Comparison of ENCODE assay signal across 20 mouse cellular contexts in the genomic region with DNA sequence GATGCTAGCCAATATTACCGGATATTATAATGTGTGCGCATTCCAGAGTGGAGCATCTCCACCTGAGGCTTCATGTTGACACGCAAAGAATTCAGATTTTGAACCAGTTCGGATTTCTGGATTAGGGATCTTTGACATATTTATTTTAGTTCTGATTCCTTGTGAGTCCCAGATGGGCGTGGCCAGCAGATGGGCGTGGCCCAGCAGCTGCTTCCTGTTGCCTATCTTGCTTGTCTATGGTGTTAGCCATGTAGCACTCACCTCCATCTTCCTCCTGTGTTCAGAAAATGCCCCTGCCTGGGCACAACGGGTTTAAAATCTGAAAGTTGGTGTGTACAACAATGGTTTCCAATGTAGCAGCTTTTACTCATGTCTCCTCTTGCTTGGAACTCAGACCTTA. TPM values are rescaled to one million over a fixed set of nuclear protein-coding genes. Genes with fewer than 3 reads are reported as not detected.
DNase-seq lines count a peak whose midpoint lies in the region; ATAC-seq and TF ChIP-seq lines count a peak whose summit lies in the region.
"Had no signal": no experiment of that assay in that cellular context is flagged by ENCODE, and none has a peak within 500 bp of the region (broad histone marks: within the 10 kb centered on the region; RNA-seq: fewer than 3 reads in every experiment).

No protein-coding gene starts in this region.

- TF ChIP-seq EP300 in liver, postnatal 0 days (IDR thresholded peaks at IDR 0.05; ENCODE audit: low read depth): no peak

- H3K36me3 ChIP-seq in liver, postnatal 0 days (replicated peaks; ENCODE audit: insufficient read depth, low read length): no peaks in the 10 kb centered on the region
- H3K36me3 ChIP-seq in liver, embryonic 11.5 days (ENCODE audit: control insufficient read depth, insufficient read depth, low read length): no peaks in the 10 kb centered on the region
- no peaks in the 10 kb centered on the region for H3K36me3 ChIP-seq in neural tube, embryonic 15.5 days
- H3K36me3 ChIP-seq: hindbrain, embryonic 13.5 days had no signal

- H3K27ac ChIP-seq in liver, postnatal 0 days (ENCODE audit: low read depth): no peak overlapping the region
- no peak overlapping the region for H3K27ac ChIP-seq in liver, embryonic 11.5 days (ENCODE audit: low read depth, low read length)
- peak overlapping the region; percentile 74; the same call in 1 of the 2 replicates for H3K27ac ChIP-seq in neural tube, embryonic 15.5 days (replicated peaks)
- H3K27ac ChIP-seq: liver, embryonic 14.5 days had no signal

- H3K9ac ChIP-seq in liver, postnatal 0 days (replicated peaks): no peak overlapping the region
- no peak overlapping the region for H3K9ac ChIP-seq in liver, embryonic 11.5 days (ENCODE audit: low read depth, low read length)
- no peak overlapping the region for H3K9ac ChIP-seq in neural tube, embryonic 15.5 days (replicated peaks)
- H3K9ac ChIP-seq: liver, embryonic 14.5 days had no signal

- no peaks in the 10 kb centered on the region for H3K9me3 ChIP-seq in liver, postnatal 0 days (ENCODE audit: low read length)
- H3K9me3 ChIP-seq in liver, embryonic 11.5 days (ENCODE audit: control insufficient read depth, low read length): no peaks in the 10 kb centered on the region
- no peaks in the 10 kb centered on the region for H3K9me3 ChIP-seq in neural tube, embryonic 15.5 days (replicated peaks)
- H3K9me3 ChIP-seq: hindbrain, embryonic 13.5 days had no signal

- H3K27me3 ChIP-seq in liver, postnatal 0 days (ENCODE audit: insufficient read depth, low read length): 0 out of 2 replicates have a peak, but pooled peaks cover 2% of the 10 kb centered on the region
- peaks cover 12% of the 10 kb centered on the region for H3K27me3 ChIP-seq in liver, embryonic 11.5 days (replicated peaks; ENCODE audit: control insufficient read depth, insufficient read depth, low read length)
- H3K27me3 ChIP-seq in neural tube, embryonic 15.5 days (replicated peaks): no peaks in the 10 kb centered on the region

- H3K4me1 ChIP-seq in liver, postnatal 0 days (ENCODE audit: insufficient read depth): no peaks in the 10 kb centered on the region
- H3K4me1 ChIP-seq in liver, embryonic 11.5 days (replicated peaks; ENCODE audit: control insufficient read depth, insufficient read depth, low read length): no peaks in the 10 kb centered on the region
- H3K4me1 ChIP-seq in neural tube, embryonic 15.5 days: peaks cover 28% of the 10 kb centered on the region

- DNase-seq in CD4-positive, CD25-positive, alpha-beta regulatory T cell, adult 2 months (ENCODE audit: low read depth, low spot score): peak; percentile 3
- peak; percentile 35 for DNase-seq in liver, postnatal 0 days
- DNase-seq in liver, embryonic 11.5 days (ENCODE audit: low spot score): no peak
- peak; percentile 11 for DNase-seq in c-Kit-positive CD71-positive TER-119-positive erythroid progenitor cells, embryonic 14.5 days (ENCODE audit: low spot score)
- no peak for DNase-seq in yolk sac, embryonic 10.5 days (ENCODE audit: low spot score)
- no peak for DNase-seq in natural killer cell, adult 2 months (ENCODE audit: low spot score in 2 of 2)
- DNase-seq: adrenal gland, postnatal 14 days; cerebellum, adult 9-10 months; embryo, embryonic 11 days; gastrocnemius, postnatal 36 days; kidney, adult 11 months; kidney, postnatal 36 days; left cerebral cortex, postnatal 4 days; thymus, adult 18-20 months had no signal

- H3K4me3 ChIP-seq in liver, postnatal 0 days (ENCODE audit: low read depth, low read length): no peak overlapping the region
- H3K4me3 ChIP-seq in liver, embryonic 11.5 days (ENCODE audit: low read depth, low read length): no peak overlapping the region
- no peak overlapping the region for H3K4me3 ChIP-seq in neural tube, embryonic 15.5 days (replicated peaks)
- H3K4me3 ChIP-seq: hindbrain, embryonic 13.5 days had no signal

- TF ChIP-seq CTCF in liver, postnatal 0 days (IDR thresholded peaks at IDR 0.05; ENCODE audit: low read depth): no peak

- no peak overlapping the region for H3K4me2 ChIP-seq in liver, postnatal 0 days (ENCODE audit: low read depth, low read length)
- no peak overlapping the region for H3K4me2 ChIP-seq in liver, embryonic 11.5 days
- H3K4me2 ChIP-seq in neural tube, embryonic 15.5 days: no peak overlapping the region
- H3K4me2 ChIP-seq: midbrain, embryonic 11.5 days had no signal

- ATAC-seq in CD4-positive, CD25-positive, alpha-beta regulatory T cell, adult 4 months: no peak
- ATAC-seq in liver, postnatal 0 days: no peak
- no peak for ATAC-seq in liver, embryonic 11.5 days (replicated peaks; ENCODE audit: low FRiP score)
- ATAC-seq in neural tube, embryonic 15.5 days (ENCODE audit: low FRiP score): no peak

- WGBS in liver, postnatal 0 days (ENCODE audit: insufficient replicate concordance): 62% methylated on average over 7 of the region's 7 CpGs
- 63% methylated on average over 7 of the region's 7 CpGs for WGBS in liver, embryonic 11.5 days
- WGBS in neural tube, embryonic 15.5 days: 81% methylated on average over 7 of the region's 7 CpGs

RNA-seq across cellular contexts. Expression of a gene that starts 24.5 kb away (rescaled TPM):
- polyA plus RNA-seq in CD4-positive, CD25-positive, alpha-beta regulatory T cell, adult 4 months (2017; shearing (Covaris generic)): under 1 TPM; 0.35 to 0.39 TPM
- not detected in 2 replicates for polyA plus RNA-seq in liver, postnatal 0 days (2015; fragmentation: Nextera tagmentation; extraction: Ambion mirVana)
- not detected in 2 replicates for polyA plus RNA-seq in liver, embryonic 11.5 days (2014; fragmentation: Nextera tagmentation; extraction: Ambion mirVana)
- 25.2 and 31.0 TPM in 2 replicates for polyA plus RNA-seq in neural tube, embryonic 15.5 days (2015; fragmentation: Nextera tagmentation; extraction: Ambion mirVana)
- polyA plus RNA-seq: heart, embryonic 14.5 days; liver, embryonic 14.5 days had no signal

Comparison
In these comparisons a context has a peak if more than half of its experiments do, and no peak if none do; other contexts are left out.
1. DNase-seq: peak in CD4-positive, CD25-positive, alpha-beta regulatory T cell, adult 2 months (single experiment), liver, postnatal 0 days (single experiment) and c-Kit-positive CD71-positive TER-119-positive erythroid progenitor cells, embryonic 14.5 days (single experiment); none in liver, embryonic 11.5 days (single experiment), yolk sac, embryonic 10.5 days (single experiment) and natural killer cell, adult 2 months (0 of 2).
2. RNA of a gene that starts 24.5 kb away (polyA plus RNA-seq): 25.2 to 31.0 TPM in neural tube, embryonic 15.5 days; 0.35 to 0.39 TPM in CD4-positive, CD25-positive, alpha-beta regulatory T cell, adult 4 months, not detected in liver, postnatal 0 days and not detected in liver, embryonic 11.5 days; every median in the first group is over 10 times any median in the second.